Mouse (Mus musculus) thymus, adult 18-20 months (tissue): ENCODE data around the gene P2ry14.
A peak's percentile ranks its signal among the peaks of the same experiment; 100 is the strongest.
"Not testable (repeated sequence)": the region's sequence is repeated elsewhere in the genome, so short reads cannot be mapped to it uniquely, and the experiment has no call there.

ENCODE experiments used
- DNase-seq, 2 experiments: peaks; one replicate each; pipeline ENCODE4 v3.0.0; 2022; ENCODE audit warnings: mixed read lengths in 2 of 2

P2ry14 gene

DNA sequence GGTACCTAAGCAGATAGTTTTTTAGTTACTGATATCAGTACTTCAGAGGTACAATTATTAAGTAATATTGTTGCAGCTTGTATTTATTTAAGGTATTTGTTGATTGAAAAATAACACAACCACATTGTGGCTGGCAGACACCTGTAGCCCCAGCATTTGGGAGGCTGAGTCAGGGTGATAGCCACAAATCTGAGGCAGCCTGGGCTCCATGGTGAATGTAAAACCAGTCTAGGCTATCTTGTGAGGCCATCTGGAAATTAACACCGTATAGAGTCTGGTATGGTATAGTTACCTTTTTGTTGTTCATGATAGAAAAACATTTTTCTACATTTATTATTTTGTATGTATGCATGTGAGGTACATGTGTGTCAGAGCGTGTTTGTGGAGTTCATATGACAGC is 51.3 kb downstream of the P2ry14 start:
- no peak for DNase-seq

DNA sequence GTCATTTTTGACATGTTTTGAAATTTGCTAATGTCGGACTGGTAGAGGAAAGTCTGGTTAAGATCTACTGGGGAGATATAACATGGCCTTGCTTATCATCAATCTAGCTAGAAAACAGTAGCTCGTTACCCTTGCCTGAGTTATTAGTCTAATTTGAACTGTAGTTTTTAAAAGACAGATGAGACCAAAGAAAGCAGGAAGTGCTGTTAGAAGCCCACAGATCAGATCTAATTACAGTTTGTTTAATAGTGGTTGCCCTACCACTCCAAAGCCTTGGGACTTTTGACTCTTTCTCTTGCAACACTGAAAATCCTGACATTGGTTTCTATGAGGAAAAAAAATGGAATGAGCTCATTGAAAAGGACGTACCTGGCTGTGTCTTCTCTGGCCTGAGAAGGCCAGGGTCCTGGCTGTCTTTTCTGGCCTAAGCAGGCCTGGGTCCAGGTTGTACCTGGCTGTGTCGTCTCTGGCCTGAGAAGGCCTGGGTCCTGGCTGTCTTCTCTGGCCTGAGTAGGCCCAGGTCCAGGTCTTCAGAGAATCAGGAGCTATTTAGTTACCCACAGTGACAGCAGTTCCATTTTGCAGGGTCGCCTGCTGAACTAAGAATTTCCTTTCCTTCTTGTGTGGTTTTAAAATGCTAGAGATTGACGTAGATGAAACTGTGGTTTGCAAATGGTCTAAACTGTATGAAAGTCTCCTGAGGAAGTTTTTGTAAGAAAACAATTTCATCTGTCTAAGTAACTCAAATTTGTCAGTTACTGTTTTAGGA is 52.0 kb downstream of the P2ry14 start, which contains the start of gene Gpr171:
Gene Gpr171 (minus strand): TSS at position 604 of the 769 bp plus-strand sequence.
- DNase-seq, result no peak

DNA sequence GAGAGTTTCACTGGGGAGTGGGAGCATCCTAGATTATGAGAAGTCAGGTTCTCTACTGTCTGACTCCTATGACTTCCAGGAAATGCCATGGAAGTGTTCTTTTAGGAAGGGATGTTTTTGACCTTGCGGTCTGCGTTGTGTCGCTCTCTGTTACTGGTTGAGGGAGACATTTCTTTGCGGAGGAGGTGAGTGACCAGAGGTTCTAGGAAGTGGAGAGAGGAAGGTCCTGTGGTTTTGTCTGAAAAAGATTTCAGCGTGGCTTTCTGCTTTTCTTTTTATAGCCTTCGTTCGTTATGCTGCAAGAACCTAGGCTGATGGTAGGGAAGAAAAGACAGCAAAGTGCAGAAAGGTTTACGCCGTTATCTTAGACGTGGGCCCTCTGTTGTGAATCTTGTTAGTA is 54.9 kb downstream of the P2ry14 start:
- no peak for DNase-seq

DNA sequence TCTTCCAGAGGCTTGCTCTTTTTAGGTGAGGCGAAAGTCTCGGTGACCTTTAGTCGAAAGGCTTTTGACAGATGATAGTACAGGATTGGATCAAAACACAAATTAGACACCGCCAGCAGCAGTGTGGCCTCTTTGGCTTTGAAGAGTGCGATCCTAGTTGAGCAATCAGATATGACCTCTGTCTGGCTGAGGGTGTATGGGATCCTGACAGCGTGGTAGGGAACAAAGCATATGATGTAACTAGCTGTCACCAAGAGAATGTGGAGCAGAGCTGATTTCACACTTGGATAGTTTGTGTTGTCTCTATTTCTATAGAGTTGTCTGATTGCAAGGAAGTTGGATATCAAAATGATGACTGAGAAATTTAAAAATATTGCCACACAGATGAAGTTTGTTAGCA is 56.0 kb downstream of the P2ry14 start:
- no peak for DNase-seq

DNA sequence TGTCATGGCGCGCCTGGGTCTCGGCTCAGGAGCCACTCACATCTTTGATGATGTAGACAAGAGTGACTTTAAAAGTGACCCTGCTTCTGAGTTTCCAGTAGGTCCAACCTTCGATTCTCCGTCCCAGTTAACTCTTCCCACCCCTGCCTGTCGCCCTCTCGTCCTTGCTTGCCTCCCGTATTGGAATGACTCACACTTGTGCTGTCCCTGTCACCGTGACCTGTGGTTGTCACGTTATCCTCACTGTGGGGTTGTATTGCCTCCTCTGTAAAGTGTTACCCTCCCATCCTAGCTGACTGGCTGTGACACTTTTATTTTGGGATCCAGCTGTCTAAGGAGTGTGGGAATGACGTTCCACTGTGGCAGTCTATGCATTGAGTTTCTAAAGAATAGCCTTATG is 60.7 kb downstream of the P2ry14 start:
- DNase-seq, result no peak

DNA sequence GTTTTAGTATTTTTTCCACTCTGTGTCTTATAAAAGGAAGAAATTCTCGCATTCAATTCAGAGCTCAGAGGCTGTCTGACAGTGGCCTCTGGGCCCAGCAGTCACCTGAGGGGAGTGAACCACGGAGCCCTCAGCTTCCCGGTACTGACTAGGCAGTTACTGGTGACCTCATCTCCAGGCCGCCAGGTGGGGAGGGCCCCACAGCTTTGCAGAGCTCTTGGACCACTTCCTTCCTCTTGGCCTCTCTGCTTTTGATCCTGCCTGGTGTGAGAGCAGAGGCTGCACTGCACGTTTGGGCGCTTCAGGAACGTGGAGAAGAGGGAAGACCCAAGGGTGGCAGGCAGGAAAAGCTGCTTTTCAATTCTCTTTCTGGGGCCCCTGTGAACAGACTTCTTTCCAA is 72.5 kb downstream of the P2ry14 start:
- DNase-seq, result peak; percentile 57 to 69

DNA sequence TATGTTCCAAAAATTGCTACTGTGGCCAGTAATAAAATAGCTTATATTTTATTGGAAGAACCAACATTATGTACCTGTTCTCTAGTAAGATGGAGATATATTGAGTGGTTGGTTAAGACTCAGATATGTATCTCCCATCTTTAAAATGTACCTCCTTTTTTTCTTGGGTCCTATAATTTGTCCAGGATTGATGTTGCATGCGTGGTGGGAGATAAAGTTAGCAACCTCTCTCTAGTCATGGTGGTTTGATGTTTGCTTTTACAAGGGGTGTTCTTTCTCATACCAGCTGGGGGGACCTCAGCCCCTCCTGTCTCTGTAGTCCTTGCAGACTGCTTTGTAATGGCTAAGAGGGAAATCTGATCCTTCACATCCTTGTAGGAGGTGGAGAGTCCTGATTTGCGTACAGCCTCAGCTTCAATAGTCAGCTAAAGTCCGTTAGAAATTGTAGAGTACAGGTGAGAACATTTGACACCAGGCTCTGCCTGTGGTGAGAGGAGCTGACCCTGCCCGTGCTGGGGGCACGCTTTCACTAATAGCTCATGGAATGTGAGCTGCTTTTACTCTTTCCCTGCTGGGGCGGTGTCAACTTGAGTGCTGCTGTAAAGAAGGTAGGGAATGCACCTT is 73.0 kb downstream of the P2ry14 start:
- no peak for DNase-seq

DNA sequence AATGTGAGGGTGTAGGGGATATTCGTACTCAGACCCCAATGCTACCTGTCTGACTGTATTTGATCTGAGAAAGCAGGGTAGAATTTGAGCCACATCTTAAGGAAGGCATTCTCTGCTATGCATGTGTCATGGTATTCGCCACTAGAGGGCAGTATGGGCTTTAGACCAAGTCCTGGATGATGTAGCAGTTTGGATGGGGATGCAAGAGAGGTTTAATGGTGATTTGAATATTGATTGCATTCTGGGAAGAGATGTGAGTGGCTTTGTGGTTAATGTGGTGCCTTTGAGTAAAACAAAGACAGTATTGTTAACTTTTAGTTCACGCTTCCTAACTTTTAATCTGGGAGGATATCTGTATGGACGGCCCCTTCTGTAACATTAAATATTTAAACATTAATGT is 74.1 kb downstream of the P2ry14 start:
- DNase-seq, result peak in 1 of 2 experiments; percentile 40

DNA sequence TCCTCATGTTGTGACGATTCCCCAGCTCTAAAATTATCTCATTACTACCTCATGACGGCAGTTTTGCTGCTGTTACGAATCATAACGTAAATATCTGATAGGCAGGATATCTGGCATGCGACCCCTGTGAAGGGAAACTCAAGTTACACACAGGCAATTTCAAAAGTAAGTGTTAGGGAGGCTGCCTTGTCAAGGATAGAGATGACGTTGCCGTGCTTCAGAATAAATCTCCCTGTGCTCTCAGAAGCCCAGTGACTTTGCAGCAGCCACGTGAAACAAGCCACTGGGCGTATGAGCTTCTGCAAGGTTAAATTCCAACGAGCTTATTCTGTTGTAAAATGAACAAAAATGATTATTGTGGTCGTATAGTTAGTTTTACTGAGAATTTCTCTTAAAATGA is 74.8 kb downstream of the P2ry14 start:
- no peak for DNase-seq

DNA sequence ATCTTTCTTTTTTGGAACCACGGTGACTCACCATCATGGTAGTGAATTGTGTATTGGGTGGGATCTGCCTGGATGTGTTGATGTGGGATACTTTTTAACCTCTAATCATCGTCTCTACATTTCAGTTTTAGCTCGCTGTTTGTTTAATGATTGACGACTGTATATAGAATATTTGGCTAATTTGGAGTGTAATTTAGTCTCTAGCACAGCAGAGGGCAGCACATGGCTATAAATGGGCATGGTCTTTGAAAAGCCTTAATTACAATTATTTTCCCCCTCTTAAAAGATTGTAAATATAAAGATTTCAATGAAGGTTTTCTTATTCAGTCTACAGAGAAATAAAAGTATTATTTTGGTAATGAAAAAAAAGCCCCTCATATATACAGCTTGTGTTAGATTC is 76.1 kb downstream of the P2ry14 start:
- no peak for DNase-seq

DNA sequence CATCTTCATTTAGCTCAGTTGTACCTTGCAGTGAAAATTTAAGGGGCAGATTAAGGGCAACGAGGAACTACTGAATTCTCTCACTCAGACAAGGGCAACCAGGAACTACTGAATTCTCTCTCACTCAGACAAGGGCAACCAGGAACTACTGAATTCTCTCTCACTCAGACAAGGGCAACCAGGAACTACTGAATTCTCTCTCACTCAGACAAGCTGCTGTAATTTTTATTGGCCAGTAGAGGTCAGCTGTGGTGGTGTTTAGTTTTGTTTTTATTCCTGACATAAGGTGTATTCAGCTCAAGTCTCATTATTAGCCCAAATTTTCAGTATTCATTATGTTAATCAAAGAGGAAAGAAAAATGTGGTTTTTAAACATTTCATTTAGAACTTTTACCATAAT is 84.3 kb downstream of the P2ry14 start:
- DNase-seq, result not testable (repeated sequence)

DNA sequence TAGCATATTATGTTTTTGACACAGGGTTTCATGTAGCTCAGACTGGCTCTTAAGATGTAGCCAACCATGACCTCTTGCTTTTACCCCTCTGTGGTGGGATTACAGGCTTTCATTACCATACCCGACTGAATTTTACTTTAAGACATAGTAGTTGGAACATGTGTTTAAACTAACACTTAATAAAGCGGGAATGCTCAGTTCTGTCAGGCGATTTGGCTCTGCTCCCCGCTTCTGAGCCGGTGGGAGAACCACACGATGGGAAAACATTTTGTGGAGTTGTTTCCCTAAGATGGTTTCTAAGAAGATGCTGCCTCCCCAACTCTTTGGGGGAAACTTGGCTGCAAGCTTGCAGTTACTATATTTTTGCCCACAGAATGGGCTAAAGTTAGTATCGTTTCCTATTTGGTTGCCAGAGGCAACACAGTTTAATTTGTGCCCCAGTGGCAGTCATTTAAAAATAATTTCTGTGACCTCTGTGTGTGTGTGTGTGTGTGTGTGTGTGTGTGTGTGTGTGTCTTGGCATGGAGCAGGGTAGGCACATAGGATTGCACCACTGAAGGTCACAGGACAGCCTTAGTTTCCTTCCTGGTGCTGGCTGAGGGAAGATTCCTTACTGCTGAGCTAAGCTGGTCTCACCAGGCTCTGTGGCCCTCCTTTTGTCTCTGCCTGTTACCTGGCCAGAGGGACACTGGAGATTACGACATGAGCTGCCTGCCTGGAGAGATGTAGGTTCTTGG is 86.7 kb downstream of the P2ry14 start:
- DNase-seq, result no peak

DNA sequence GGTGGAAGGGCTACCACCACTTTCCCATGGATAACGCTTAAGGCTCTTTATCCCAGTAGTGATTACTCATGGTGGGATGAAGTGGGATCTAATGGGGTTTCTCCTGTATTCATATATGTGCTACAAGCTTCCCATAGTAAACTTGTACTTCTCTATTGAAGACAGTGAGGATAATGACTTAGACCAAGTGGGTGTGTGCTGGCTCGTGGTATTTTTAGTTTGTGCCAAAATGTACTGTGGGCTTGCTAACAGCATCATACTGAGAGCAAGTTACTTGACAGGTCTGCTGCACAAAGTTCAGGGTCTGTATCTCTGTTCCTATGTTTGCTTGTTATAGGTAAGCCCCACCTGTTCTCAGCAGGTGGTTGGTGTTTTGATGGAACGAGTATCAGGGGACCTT is 87.5 kb downstream of the P2ry14 start:
- DNase-seq, result no peak
